Mouse (Mus musculus): ENCODE data around the gene St3gal4. TPM values are rescaled to one million over a fixed set of nuclear protein-coding genes. Genes with fewer than 3 reads are reported as not detected.

The St3gal4 gene
- polyA plus RNA-seq (2014; fragmentation: Illumina TruSeq; extraction: RNeasy Lipid Tissue Mini Kit (QIAGEN cat#74804); ENCODE audit: low read depth, low replicate concordance): 29.1 TPM

GRCm38 (mm10) chr9:35119168-35119567 lies at the start of gene St3gal4:
TSS of gene St3gal4 (minus strand) at chr9:35119268.

Other genes with a start within 250 kb of the St3gal4 start
- gene Dcps, start 56.8 kb upstream of the St3gal4 start, polyA plus RNA-seq (2014; fragmentation: Illumina TruSeq; extraction: RNeasy Lipid Tissue Mini Kit (QIAGEN cat#74804); ENCODE audit: low read depth, low replicate concordance): 18.0 TPM
- gene Srpr, start 80.9 kb upstream of the St3gal4 start, polyA plus RNA-seq (2014; fragmentation: Illumina TruSeq; extraction: RNeasy Lipid Tissue Mini Kit (QIAGEN cat#74804); ENCODE audit: low read depth, low replicate concordance): 91.0 TPM
- gene Tirap, start 81.0 kb upstream of the St3gal4 start, polyA plus RNA-seq (2014; fragmentation: Illumina TruSeq; extraction: RNeasy Lipid Tissue Mini Kit (QIAGEN cat#74804); ENCODE audit: low read depth, low replicate concordance): 6.0 TPM
- 89.3 TPM for gene Foxred1, start 91.8 kb upstream of the St3gal4 start, polyA plus RNA-seq (2014; fragmentation: Illumina TruSeq; extraction: RNeasy Lipid Tissue Mini Kit (QIAGEN cat#74804); ENCODE audit: low read depth, low replicate concordance)
- 19.3 TPM for gene Fam118b, start 148.5 kb upstream of the St3gal4 start, polyA plus RNA-seq (2014; fragmentation: Illumina TruSeq; extraction: RNeasy Lipid Tissue Mini Kit (QIAGEN cat#74804); ENCODE audit: low read depth, low replicate concordance)
- 18.8 TPM for gene Rpusd4, start 148.6 kb upstream of the St3gal4 start, polyA plus RNA-seq (2014; fragmentation: Illumina TruSeq; extraction: RNeasy Lipid Tissue Mini Kit (QIAGEN cat#74804); ENCODE audit: low read depth, low replicate concordance)

Data from heart, adult 10 weeks (tissue).